Mouse (Mus musculus): Measurements from ENCODE around the gene Ubr2.

Ubr2 gene

GRCm38 (mm10) chr17:47003305-47003704 lies 7.1 kb downstream of the Ubr2 start:
- peak; percentile 5 for DNase-seq (ENCODE audit: low spot score)

GRCm38 (mm10) chr17:47002401-47002800 lies 8.0 kb downstream of the Ubr2 start:
- no peak for DNase-seq (ENCODE audit: low spot score)

GRCm38 (mm10) chr17:46998840-46999239 lies 11.5 kb downstream of the Ubr2 start:
- no peak for DNase-seq (ENCODE audit: low spot score)

GRCm38 (mm10) chr17:46996484-46996883 lies 13.9 kb downstream of the Ubr2 start:
- DNase-seq (ENCODE audit: low spot score) = no peak

GRCm38 (mm10) chr17:46995621-46996020 lies 14.7 kb downstream of the Ubr2 start:
- no peak for DNase-seq (ENCODE audit: low spot score)

- peak; percentile 35 for DNase-seq (ENCODE audit: low spot score)
Measured at GRCm38 (mm10) chr17:46994641-46995398, 15.5 kb downstream of the Ubr2 start.

- DNase-seq (ENCODE audit: low spot score) = no peak
Measured at GRCm38 (mm10) chr17:46993625-46994024, 16.7 kb downstream of the Ubr2 start.

- no peak for DNase-seq (ENCODE audit: low spot score)
Measured at GRCm38 (mm10) chr17:46987631-46988030, 22.7 kb downstream of the Ubr2 start.

GRCm38 (mm10) chr17:46980050-46980449 lies 30.3 kb downstream of the Ubr2 start:
- DNase-seq (ENCODE audit: low spot score) = no peak

GRCm38 (mm10) chr17:46975183-46975582 lies 35.2 kb downstream of the Ubr2 start:
- DNase-seq (ENCODE audit: low spot score) = peak; percentile 83

GRCm38 (mm10) chr17:46972603-46973002 lies 37.8 kb downstream of the Ubr2 start:
- DNase-seq (ENCODE audit: low spot score) = no peak

- no peak for DNase-seq (ENCODE audit: low spot score)
Measured at GRCm38 (mm10) chr17:46966892-46967291, 43.5 kb downstream of the Ubr2 start.

- no peak for DNase-seq (ENCODE audit: low spot score)
Measured at GRCm38 (mm10) chr17:46963186-46963585, 47.2 kb downstream of the Ubr2 start.

- DNase-seq (ENCODE audit: low spot score) = no peak
Measured at GRCm38 (mm10) chr17:46962153-46962552, 48.2 kb downstream of the Ubr2 start.

- DNase-seq (ENCODE audit: low spot score) = no peak
Measured at GRCm38 (mm10) chr17:46960216-46960615, 50.1 kb downstream of the Ubr2 start.

GRCm38 (mm10) chr17:46958045-46958444 lies 52.3 kb downstream of the Ubr2 start:
- DNase-seq (ENCODE audit: low spot score) = no peak

- DNase-seq (ENCODE audit: low spot score) = no peak
Measured at GRCm38 (mm10) chr17:46946276-46946675, 64.1 kb downstream of the Ubr2 start.

GRCm38 (mm10) chr17:46942421-46942820 lies 67.9 kb downstream of the Ubr2 start:
- no peak for DNase-seq (ENCODE audit: low spot score)

- no peak for DNase-seq (ENCODE audit: low spot score)
Measured at GRCm38 (mm10) chr17:46940461-46940860, 69.9 kb downstream of the Ubr2 start.

GRCm38 (mm10) chr17:46933557-46934348 lies 76.6 kb downstream of the Ubr2 start:
- DNase-seq (ENCODE audit: low spot score) = peak; percentile 76

- DNase-seq (ENCODE audit: low spot score) = no peak
Measured at GRCm38 (mm10) chr17:46932961-46933360, 77.4 kb downstream of the Ubr2 start.

GRCm38 (mm10) chr17:46929897-46930296 lies 80.5 kb downstream of the Ubr2 start:
- DNase-seq (ENCODE audit: low spot score) = no peak

GRCm38 (mm10) chr17:46929277-46929676 lies 81.1 kb downstream of the Ubr2 start:
- DNase-seq (ENCODE audit: low spot score) = no peak
